Mouse (Mus musculus): Measurements from ENCODE around the gene Tnxb.

DNA sequence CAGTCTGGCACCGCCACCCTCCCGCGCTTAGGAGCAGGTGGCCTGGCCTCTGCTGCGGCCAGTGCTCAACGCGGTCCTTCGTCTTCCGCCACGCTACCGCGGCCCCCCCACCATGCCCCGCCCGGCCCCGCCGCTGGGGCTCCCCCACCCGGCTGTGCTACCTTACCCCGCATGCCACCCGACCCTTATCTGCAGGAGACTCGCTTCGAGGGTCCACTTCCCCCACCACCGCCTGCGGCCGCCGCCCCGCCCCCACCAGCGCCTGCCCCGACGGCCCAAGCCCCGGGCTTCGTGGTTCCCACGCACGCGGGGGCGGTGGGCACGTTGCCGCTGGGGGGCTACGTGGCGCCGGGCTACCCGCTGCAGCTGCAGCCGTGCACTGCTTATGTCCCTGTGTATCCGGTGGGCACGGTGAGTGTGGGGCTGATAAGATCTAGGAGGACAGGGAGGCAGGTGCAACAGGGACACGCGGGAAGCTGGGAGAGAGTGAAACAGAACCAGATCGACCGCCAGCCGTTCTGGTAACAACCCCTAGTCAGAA is 39.5 kb upstream of the Tnxb start:
- no peak for TF ChIP-seq POLR2A (IDR thresholded peaks at IDR 0.05; ENCODE audit: borderline replicate concordance, extremely low read depth, low read depth, low read length)
- TF ChIP-seq CTCF (IDR thresholded peaks at IDR 0.05; ENCODE audit: insufficient read depth, low read length): no peak

Measured in lung, adult 2 months (tissue).